Mouse (Mus musculus) heart, embryonic 12.5 days (tissue): ENCODE data around the gene Tnrc6c. TPM values are rescaled to one million over a fixed set of nuclear protein-coding genes. Genes with fewer than 3 reads are reported as not detected.

Source experiments
- ATAC-seq: fragments of 200-750 bp; cut with Nextera tagmentation; 2 replicates; pipeline ENCODE4 v1.8.0; 2017; ENCODE audit warnings: moderate TSS enrichment, moderate library complexity; ENCODE audit not compliant: insufficient number of reproducible peaks, low FRiP score
- H3K27ac ChIP-seq: fragments of 300-500 bp; sonication (generic); 2 replicates; pipeline ENCODE4 v1.5.1; 2016; ENCODE audit warnings: mild to moderate bottlenecking, moderate library complexity; ENCODE audit not compliant: poor library complexity, severe bottlenecking
- H3K27me3 ChIP-seq: fragments of 300-500 bp; sonication (generic); replicated peaks from 2 replicates; pipeline ENCODE4 v1.6.1; 2016; ENCODE audit warnings: mild to moderate bottlenecking, moderate library complexity
- H3K36me3 ChIP-seq: fragments of 300-500 bp; sonication (generic); 2 replicates; pipeline ENCODE4 v1.6.1; 2016; ENCODE audit warnings: mild to moderate bottlenecking, moderate library complexity
- H3K4me1 ChIP-seq: fragments of 300-500 bp; sonication (generic); replicated peaks from 2 replicates; pipeline ENCODE4 v1.6.1; 2016; ENCODE audit warnings: mild to moderate bottlenecking
- H3K4me2 ChIP-seq: fragments of 300-500 bp; sonication (generic); 2 replicates; pipeline ENCODE4 v1.6.1; 2016; ENCODE audit warnings: mild to moderate bottlenecking, moderate library complexity
- H3K4me3 ChIP-seq: fragments of 300-500 bp; sonication (generic); 2 replicates; pipeline ENCODE4 v1.5.1; 2016; ENCODE audit warnings: mild to moderate bottlenecking
- H3K9ac ChIP-seq: fragments of 300-500 bp; sonication (generic); 2 replicates; pipeline ENCODE4 v1.6.1; 2016; ENCODE audit warnings: mild to moderate bottlenecking, moderate library complexity
- H3K9me3 ChIP-seq: fragments of 300-500 bp; sonication (generic); replicated peaks from 2 replicates; pipeline ENCODE4 v1.6.1; 2016; ENCODE audit warnings: mild to moderate bottlenecking, moderate library complexity
- WGBS: fragments of 180-500 bp; shearing (Covaris S2); methylation state at CpG from one replicate; pipeline ENCODE4 v1.1.7; 2016; 5-methylcytosine and 5-hydroxymethylcytosine counted together
- polyA plus RNA-seq: library from polyadenylated mRNA; unstranded; fragments of >200 nt; fragmentation: Nextera tagmentation; extraction: Ambion mirVana; gene quantifications from 2 replicates; pipeline ENCODE4 v1.2.1, GENCODE M21; 2016

Gene Tnrc6c
- polyA plus RNA-seq, 1 experiment from 2014 or later: 8.2 TPM

DNA sequence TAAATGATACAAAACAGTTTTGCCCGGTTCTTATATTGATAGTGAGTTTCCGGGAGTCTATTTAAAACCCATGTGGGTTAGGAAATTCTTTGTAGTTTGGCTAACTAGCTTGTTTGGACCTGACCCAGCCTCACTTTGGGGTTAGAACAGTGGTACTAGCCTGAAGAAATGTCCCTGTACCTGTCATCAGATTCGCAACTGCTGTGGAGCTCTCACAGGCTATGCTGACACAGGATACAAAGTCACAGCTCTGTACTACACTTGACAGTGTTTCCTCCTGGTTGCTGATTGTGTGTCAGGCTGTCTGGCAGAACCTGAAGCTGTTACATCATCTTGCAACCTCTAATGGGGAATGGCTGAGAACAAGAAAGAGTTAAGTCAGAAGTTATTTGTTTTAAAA lies 75.3 kb downstream of the Tnrc6c start:
- Histone ChIP-seq H3K4me3 (no peak overlapping the region), H3K27me3 (no peaks in the 10 kb centered on the region), H3K27ac (no peak overlapping the region), H3K36me3 (peaks cover 14% of the 10 kb centered on the region), H3K9ac (no peak overlapping the region), H3K4me1 (peaks cover 29% of the 10 kb centered on the region), H3K4me2 (no peak overlapping the region), H3K9me3 (no peaks in the 10 kb centered on the region)
- 54% methylated on average over 3 of the region's 3 CpGs for WGBS
- no peak for ATAC-seq

- Histone ChIP-seq H3K9me3 (no peaks in the 10 kb centered on the region), H3K4me3 (no peak overlapping the region), H3K27me3 (no peaks in the 10 kb centered on the region), H3K36me3 (peaks cover 18% of the 10 kb centered on the region), H3K9ac (peak overlapping the region; percentile 47; the same call in 1 of the 2 replicates), H3K4me1 (peaks cover 23% of the 10 kb centered on the region), H3K4me2 (no peak overlapping the region), H3K27ac (peak overlapping the region; percentile 48)
- ATAC-seq: no peak
- WGBS: 75% methylated on average over 7 of the region's 7 CpGs
These were observed 75.9 kb downstream of the Tnrc6c start for GRCm38 (mm10) chr11:117729798-117730489.

- whole genome bisulfite sequencing: 49% methylated on average over 4 of the region's 4 CpGs
- peaks cover 23% of the 10 kb centered on the region for H3K4me1 ChIP-seq
- H3K27ac ChIP-seq: peak overlapping the region; percentile 48
- H3K4me3 ChIP-seq: no peak overlapping the region
- no peak overlapping the region for H3K9ac ChIP-seq
- H3K27me3 ChIP-seq: no peaks in the 10 kb centered on the region
- H3K9me3 ChIP-seq: no peaks in the 10 kb centered on the region
- H3K4me2 ChIP-seq: no peak overlapping the region
- peaks cover 22% of the 10 kb centered on the region for H3K36me3 ChIP-seq
- no peak for ATAC-seq
These were observed 76.4 kb downstream of the Tnrc6c start for GRCm38 (mm10) chr11:117730490-117730838.

DNA sequence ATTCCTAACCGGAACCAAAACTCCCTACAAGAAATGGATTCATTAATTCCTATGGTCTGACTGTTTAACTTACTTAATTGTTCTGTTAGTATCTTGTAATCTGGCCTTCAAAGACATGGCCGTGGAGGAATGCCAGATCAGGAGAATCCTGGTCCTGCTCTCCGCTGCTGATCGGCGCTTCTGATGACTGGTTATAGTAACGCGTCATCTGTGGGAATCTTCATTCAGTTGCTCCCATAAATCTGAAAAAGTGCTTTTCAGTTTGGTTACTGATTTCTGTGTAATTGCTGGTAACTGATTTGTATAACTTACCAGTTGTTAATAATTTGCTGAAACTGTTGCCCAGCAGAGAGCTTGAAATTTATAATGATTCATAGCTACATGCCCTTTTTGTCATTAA lies 77.4 kb downstream of the Tnrc6c start:
- no peaks in the 10 kb centered on the region for H3K9me3 ChIP-seq
- peaks cover 23% of the 10 kb centered on the region for H3K4me1 ChIP-seq

GRCm38 (mm10) chr11:117736037-117736689 lies 82.1 kb downstream of the Tnrc6c start:
- ATAC-seq: no peak
- Histone ChIP-seq H3K9me3 (no peaks in the 10 kb centered on the region), H3K27me3 (no peaks in the 10 kb centered on the region), H3K4me1 (no peaks in the 10 kb centered on the region), H3K4me2 (no peak overlapping the region), H3K27ac (no peak overlapping the region), H3K36me3 (peaks cover 76% of the 10 kb centered on the region), H3K4me3 (no peak overlapping the region), H3K9ac (no peak overlapping the region)
- 72% methylated on average over 5 of the region's 5 CpGs for WGBS

More for the DNA sequence above, 77.4 kb downstream of the Tnrc6c start:
- ATAC-seq: no peak
- H3K36me3 ChIP-seq: peaks cover 29% of the 10 kb centered on the region
- no peaks in the 10 kb centered on the region for H3K27me3 ChIP-seq
- H3K9ac ChIP-seq: no peak overlapping the region
- H3K4me2 ChIP-seq: no peak overlapping the region
- H3K27ac ChIP-seq: no peak overlapping the region
- WGBS: 80% methylated on average over 7 of the region's 7 CpGs
- H3K4me3 ChIP-seq: no peak overlapping the region

- no peaks in the 10 kb centered on the region for H3K4me1 ChIP-seq
- no peak overlapping the region for H3K27ac ChIP-seq
- H3K4me3 ChIP-seq: no peak overlapping the region
- no peak overlapping the region for H3K4me2 ChIP-seq
- no peaks in the 10 kb centered on the region for H3K9me3 ChIP-seq
- no peak overlapping the region for H3K9ac ChIP-seq
- ATAC-seq: no peak
- H3K27me3 ChIP-seq: no peaks in the 10 kb centered on the region
- H3K36me3 ChIP-seq: peaks cover 89% of the 10 kb centered on the region
- 86% methylated on average over 5 of the region's 5 CpGs for WGBS
These were observed 84.0 kb downstream of the Tnrc6c start for GRCm38 (mm10) chr11:117738123-117738522.

DNA sequence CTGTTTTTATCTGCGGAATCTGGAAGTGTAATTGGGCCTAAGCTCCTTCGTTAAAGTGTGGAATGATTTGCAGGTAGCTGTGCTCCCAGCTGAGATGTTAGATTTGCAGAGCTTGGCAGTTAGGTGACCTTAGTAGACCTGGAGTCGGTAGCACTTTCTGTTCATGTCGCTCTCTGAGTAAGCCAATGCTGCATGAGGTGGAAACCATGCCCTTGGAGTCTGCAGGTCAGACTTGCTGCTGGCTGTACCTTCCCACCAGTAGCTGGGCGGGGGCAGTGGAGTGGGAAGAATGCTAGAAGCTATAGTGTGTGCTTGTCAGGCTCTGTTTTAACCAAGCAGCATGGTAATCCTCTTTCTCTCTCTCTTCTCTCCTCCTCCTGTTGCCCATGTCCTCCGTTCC lies 87.0 kb downstream of the Tnrc6c start:
- Histone ChIP-seq H3K4me2 (no peak overlapping the region), H3K27me3 (no peaks in the 10 kb centered on the region), H3K4me3 (no peak overlapping the region), H3K9me3 (no peaks in the 10 kb centered on the region), H3K9ac (no peak overlapping the region), H3K27ac (no peak overlapping the region), H3K4me1 (no peaks in the 10 kb centered on the region), H3K36me3 (peaks cover 98% of the 10 kb centered on the region)
- no peak for ATAC-seq
- 91% methylated on average over 6 of the region's 6 CpGs for WGBS

DNA sequence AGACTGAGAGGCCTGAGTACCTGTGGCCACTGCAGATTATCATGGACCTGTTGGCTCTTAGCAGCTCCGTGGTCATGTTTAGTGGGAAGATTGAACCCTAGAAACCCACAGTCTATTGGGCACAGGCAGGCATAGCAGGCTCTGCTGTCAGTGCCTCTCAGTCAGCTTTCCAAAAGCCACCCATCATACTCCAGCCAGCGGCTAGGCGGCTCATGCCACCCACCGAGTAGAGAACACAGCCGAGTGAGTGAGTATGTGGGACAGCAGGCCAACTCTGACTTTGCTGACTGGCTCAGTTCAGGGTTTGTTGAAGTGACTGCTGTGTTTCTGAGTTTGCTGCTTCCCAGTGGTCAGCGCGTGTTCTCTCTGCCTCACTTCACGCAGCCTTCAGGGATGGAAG lies 88.2 kb downstream of the Tnrc6c start:
- Histone ChIP-seq H3K4me2 (no peak overlapping the region), H3K27ac (no peak overlapping the region), H3K27me3 (no peaks in the 10 kb centered on the region), H3K9ac (no peak overlapping the region), H3K4me1 (no peaks in the 10 kb centered on the region), H3K4me3 (no peak overlapping the region), H3K36me3 (peaks cover 97% of the 10 kb centered on the region), H3K9me3 (no peaks in the 10 kb centered on the region)
- WGBS: 85% methylated on average over 8 of the region's 8 CpGs
- no peak for ATAC-seq

- H3K36me3 ChIP-seq: peaks cover 97% of the 10 kb centered on the region
- H3K4me1 ChIP-seq: no peaks in the 10 kb centered on the region
- 70% methylated on average over 8 of the region's 8 CpGs for WGBS
- H3K27ac ChIP-seq: no peak overlapping the region
- H3K4me3 ChIP-seq: no peak overlapping the region
- no peak for ATAC-seq
- no peaks in the 10 kb centered on the region for H3K27me3 ChIP-seq
- H3K9ac ChIP-seq: no peak overlapping the region
- H3K9me3 ChIP-seq: no peaks in the 10 kb centered on the region
- H3K4me2 ChIP-seq: no peak overlapping the region
These were observed 88.6 kb downstream of the Tnrc6c start for GRCm38 (mm10) chr11:117742715-117743114.

DNA sequence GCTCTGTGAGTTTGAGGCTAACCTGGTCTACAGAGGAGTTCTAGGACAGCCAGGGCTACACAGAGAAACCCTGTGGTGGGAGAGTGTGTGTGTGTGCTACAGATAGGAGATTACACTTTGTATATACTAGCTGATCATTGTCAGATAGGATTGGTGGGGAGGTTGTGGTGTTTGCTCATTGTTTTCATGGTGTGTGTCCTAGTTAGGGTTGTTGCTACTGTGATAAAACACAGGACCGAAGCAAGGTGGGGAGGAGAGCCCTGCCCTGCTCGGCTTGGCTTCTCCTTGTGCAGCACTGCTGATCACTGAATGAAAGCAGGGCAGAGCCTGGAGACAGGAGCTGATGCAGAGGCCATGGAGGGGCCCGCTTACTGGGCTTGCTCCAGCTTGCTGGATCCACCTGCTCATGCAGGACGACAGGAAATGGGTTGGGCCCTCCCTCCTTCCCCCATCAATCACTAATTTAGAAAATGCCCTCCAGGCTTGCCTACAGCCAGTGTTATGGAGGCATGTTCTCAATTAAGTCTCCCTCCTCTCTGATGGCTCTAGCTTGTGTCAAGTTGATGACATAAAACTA lies 89.5 kb downstream of the Tnrc6c start:
- Histone ChIP-seq H3K36me3 (peaks cover 97% of the 10 kb centered on the region), H3K4me1 (no peaks in the 10 kb centered on the region), H3K9ac (no peak overlapping the region), H3K27me3 (no peaks in the 10 kb centered on the region), H3K4me2 (no peak overlapping the region), H3K27ac (no peak overlapping the region), H3K9me3 (no peaks in the 10 kb centered on the region), H3K4me3 (no peak overlapping the region)
- 69% methylated on average over 4 of the region's 4 CpGs for WGBS
- ATAC-seq: no peak

- no peaks in the 10 kb centered on the region for H3K9me3 ChIP-seq
- no peak overlapping the region for H3K9ac ChIP-seq
- no peak overlapping the region for H3K4me3 ChIP-seq
- peaks cover 95% of the 10 kb centered on the region for H3K36me3 ChIP-seq
- ATAC-seq: no peak
- no peaks in the 10 kb centered on the region for H3K27me3 ChIP-seq
- H3K4me2 ChIP-seq: no peak overlapping the region
- 73% methylated on average over 4 of the region's 4 CpGs for WGBS
- no peak overlapping the region for H3K27ac ChIP-seq
- no peaks in the 10 kb centered on the region for H3K4me1 ChIP-seq
These were observed 94.5 kb downstream of the Tnrc6c start for GRCm38 (mm10) chr11:117748628-117749027.
